Mouse (Mus musculus) urinary bladder, adult 2 months (tissue): ENCODE measurements around the gene Hes2. TPM values are rescaled to one million over a fixed set of nuclear protein-coding genes. Genes with fewer than 3 reads are reported as not detected.

ENCODE experiments used
- DNase-seq: peaks from one replicate; pipeline ENCODE4 v3.0.0; 2022; ENCODE audit warnings: low spot score
- polyA plus RNA-seq: library from polyadenylated mRNA; depleted of rRNA; stranded (reverse); fragments of >200 nt; gene quantifications from 2 replicates; pipeline ENCODE4 v1.2.3, GENCODE M21; 2012

Hes2 gene
- polyA plus RNA-seq, 1 experiment: 0.23 TPM

DNA sequence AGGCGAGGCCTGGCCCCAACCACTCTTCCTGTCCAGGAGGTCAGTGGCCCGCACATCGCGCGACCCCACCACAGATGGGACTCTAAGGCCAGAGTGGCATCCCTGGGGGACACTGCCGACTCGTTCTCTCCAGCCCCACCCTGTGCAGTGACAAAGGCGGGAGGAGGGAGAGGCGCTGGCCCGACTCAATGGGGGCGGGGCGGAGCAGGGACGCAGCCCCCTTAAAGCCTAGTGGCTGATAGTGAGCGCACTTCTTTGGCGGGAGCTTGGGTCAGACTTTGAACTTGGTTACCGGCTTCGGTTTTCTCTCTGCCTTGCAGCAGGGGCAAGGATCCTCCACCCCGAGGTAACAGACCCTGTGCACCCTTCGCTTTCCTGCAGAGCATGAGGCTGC lies 615 bp downstream of the Hes2 start:
- no peak for DNase-seq

DNA sequence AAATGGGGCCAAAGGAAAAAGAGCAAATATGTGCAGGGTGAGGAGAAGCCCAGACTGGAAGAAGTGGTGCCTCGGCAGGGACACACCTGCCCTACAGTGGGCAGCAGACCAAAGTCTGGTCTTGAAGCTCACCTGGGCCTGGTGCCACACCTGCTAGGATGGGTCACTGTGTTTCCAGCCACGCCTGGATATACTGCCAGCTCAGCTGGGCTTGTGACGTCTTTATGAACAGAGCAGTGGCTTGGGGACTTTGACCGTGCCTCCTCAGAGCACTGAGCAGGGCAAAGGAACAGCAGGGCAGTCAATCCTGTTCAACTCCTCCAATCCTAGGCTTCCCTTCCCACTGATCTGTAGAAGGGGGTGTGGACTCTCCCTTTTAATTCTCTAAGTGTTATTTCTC lies 2.1 kb downstream of the Hes2 start:
- no peak for DNase-seq

DNA sequence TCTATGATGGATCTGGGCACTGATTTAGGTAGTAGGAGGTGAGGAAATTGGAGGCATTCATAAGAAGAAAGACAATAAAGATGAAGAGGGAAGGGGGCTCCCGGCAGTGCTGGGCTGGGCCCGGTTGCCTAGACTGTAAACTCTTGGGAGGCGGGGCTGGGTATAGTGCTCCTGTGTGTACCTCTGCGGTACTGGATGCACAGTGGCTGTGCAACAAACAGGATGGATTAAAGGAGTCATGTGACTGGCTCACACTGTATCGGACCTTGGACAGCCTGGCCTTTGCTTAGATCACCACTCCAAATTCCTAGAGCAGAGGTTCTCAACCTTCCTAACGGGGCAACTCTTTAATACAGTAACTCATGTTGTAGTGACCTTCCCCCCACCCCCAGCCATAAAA lies 2.9 kb downstream of the Hes2 start:
- DNase-seq: no peak

DNA sequence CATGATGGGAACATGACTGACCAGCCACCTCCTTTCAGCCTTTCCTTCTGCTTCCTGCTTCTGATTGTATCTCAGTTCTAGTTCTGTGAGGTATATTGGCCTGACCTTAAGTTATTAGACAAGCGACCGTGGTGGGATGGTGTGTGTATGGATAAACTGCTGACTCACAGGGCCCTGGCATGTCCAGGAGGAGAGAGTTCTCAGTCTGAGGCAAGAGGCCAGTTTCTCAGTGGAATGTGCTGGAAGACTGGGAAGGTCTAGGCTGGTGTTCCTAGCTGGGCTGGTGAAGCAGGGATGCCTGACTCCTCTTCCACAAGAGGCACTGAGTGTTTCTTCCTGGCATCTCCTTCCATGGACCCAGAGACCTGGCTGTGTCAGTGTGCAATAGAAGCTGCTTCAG lies 4.1 kb downstream of the Hes2 start:
- DNase-seq: no peak

DNA sequence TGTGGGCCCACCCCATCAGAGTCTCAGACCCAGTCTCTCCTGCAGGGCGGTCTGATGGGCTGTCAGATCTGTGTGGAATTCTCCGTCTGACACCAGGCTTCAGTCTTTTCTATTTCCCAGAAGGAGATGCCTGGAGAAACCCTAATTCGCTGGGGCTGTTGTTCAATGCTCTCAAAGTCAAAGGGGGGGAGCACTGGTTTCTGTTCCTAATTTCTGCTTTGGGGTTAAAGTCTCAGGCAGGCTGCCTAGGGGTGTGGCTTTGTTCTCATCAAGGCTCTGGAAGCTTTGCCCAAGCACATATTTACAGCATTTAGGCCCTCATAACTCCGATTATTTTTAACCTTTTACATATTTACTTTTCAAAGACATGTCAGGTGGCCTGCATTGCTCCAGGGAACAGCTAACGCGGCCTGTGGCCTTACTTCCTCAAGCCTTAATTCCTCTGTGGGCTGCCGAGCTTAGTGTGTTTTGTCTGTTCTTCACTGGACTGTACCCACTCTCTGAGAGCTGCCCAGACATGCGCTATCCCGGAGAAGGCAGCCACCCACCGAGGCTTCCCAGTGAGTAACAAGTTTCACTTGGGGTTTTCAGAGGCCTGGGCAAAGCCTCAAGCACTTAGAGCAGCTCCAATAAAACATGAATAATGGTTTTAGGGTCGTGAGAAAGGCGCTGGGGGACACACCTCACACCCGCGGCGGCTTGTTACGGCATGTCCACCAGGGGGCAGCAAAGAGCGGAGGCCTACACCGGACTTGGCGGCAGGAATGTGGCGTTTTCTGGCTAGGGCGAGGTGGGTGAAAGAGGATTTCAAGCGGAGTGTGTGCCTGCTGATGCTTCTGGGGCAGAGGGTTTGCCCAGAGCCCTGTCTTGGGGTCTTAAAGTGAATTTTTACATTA lies 6.6 kb downstream of the Hes2 start:
- peak; percentile 78 for DNase-seq

DNA sequence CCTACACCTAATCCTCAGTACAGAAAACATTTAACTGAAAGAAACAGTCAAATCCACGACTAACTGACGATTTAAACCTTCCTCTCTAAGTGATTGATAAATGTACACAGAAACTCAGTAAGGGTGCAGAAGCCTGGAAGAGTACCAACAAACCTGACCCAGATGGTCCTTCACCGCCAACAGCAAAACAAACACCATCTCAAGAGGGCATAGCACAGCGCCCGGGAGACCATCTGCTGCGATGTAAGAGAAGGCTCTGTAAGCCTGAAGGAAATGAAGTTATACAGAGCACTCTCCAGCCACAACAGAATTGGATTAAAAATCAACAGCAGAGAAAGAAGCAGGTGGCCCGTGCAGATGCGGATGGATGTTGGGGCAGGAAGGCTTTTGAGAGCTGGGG lies 9.4 kb downstream of the Hes2 start:
- no peak for DNase-seq

DNA sequence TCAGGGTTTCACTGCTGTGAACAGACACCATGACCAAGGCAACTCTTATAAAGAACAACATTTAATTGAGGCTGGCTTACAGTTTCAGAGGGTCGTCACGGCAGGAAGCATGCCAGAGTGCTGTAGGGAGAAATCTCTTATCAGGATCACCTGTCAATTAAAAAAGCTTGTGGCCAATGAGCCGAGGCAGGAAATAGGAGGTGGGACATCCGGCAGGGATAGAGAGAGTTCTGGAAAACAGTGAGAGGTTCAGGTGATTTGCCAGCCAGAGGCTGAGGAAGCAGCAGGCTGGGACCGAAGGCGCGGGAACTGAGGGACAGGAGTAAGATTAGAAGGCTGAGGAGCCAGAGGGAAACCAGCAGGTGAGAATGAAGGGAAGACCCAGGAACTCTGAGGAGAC lies 10.4 kb downstream of the Hes2 start:
- DNase-seq: no peak

DNA sequence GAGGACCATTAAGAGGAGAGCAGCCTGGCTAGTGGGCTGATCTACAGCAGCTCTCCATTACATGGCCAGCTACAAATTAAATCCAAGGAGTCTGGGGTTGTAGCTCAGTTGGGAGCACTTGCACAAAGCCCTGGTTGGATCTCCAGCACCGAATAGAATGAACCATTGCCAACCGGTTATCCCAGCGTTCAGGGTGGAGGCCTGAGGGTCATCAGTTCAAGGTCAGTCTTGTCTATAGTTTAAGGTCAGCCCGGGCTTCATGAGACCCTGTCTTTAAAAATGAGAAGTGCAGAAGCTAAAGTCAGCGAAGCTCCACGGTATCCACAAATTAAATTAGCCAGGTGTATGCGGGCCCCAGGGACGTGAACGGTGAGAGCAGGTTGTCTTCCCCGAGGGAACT lies 11.6 kb downstream of the Hes2 start:
- no peak for DNase-seq

DNA sequence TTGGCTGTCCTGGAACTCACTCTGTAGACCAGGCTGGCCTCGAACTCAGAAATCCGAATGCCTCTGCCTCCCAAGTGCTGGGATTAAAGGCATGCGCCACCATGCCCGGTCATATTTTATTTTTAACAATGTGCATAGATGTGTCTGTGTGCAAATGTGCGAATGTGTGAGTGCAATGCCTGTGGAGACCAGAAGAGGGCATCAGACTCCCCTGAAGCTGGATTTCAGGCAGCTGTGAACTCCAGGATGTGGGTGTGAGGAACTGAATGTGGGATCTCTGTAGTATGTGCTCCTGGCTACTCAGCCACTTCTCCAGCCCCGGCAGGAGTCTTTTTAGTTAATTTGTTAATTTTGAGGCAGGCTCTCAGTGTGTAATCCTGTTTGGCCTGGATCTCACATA lies 12.9 kb downstream of the Hes2 start:
- DNase-seq: no peak

DNA sequence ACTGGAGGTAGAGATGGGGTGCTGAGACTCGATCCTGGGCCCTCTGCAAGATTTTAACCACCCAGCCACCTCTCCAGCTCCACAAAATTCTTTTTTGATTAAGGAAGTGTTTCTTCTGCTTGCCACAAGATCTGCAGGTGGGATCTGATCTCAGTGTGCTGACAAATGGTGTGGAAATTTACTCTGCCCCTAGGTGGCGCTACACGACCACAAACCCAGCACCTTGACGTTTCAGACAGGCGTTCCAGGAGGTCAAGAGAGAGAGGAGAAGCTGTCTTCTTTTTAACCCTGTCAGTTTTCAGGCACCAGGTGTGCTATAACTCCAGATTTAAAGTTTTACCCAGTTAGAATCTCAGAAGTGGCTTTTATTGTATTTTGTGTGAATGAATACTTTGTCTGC lies 14.4 kb downstream of the Hes2 start:
- DNase-seq: peak; percentile 47

DNA sequence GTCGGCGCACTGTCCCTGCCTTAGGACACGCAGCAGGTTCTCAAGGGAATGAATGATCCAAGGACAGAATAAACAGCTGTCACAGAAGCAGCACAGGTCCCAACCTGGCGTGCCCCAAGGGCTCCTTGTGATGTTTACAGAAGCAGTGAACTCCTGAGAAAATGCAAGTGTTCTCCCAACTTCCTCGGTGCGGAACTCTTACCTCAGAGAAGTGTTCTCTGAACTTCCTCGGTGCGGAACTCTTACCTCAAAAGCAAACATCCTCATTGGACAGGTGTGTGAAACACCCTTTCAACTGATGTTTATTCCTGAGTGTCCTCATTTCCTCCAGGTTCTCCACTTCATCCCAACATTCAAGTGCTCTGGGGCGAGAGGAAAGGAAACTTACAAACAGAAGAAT lies 15.3 kb downstream of the Hes2 start:
- DNase-seq: no peak

DNA sequence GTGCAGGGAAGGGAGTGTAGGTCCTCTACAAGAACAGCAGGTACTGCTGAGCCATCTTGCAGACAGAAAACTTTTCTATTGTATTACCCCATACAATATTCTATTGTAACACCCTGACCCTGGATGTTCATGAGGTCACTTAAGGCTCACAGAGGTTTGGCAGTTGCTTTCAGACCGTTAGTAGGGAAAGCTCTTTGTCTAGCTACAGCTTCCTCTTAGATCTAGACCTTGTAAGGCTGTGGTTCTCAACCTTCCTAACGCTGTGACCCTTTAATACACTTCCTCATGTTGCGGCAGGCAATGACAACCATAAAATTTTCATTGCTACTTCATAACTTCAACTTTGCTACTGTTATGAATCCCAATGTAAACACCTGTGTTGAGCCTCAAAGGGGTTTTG lies 18.0 kb downstream of the Hes2 start:
- no peak for DNase-seq

DNA sequence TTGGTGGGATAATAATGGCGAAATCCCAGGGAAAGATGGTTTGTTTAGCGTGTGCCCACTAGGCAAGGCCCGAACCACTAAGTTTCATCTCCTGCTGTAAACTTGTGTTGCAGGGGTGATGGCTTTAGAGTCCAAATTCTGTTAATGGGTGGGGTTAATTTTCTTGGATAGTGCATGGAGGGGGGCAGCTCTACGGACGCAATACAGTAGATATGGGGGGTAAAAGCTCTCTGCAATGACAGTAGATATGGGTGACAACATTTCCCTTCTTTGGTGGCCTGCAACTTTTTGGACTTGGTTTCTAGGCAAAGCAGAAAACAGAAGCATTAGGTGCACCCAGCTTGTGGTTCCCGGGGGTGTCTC lies 18.5 kb downstream of the Hes2 start:
- DNase-seq: no peak

DNA sequence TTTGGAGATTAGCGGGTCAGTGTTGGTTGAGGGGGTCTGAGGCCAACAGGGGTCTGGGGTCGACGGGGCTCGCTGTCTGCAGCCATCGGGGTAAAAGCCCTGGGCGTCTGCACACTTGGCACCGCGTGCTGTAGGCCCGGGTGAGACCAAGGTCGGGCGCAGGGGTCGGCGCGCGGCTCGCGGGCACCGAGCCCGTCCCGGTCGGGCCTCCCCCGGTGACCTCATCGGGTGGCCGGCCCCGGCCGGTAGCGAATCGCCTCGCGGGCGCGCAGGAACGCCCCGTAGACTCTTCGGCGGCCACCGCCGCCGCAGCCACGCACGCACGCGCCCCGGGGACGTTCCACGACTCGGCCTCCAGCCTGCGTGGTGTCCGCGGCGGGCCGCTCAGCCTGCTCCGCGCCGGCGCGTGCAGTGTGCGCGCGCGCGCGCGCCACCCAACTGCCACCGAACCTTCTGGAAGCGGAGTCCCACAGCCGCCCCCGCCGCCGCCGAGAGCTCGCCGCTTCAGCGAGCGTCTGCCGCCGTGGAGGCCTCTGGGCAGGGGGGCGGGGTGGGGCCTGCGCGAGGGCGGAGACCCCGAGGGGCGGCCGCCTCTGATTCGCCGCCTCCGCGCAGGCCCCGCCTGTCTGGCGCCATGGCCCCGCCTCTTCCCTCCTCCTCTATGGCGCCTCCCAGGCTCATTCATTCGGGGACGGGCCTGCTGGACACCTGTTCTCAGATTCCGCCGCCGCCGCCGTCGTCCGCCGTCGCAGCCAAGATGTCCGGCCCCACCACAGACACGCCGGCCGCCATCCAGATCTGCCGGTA lies 19.1 kb downstream of the Hes2 start, which contains the start of gene Acot7:
Gene Acot7, plus strand, starts transcription at position 598 of the 807 bp plus-strand sequence.
- peak; percentile 77 for DNase-seq

DNA sequence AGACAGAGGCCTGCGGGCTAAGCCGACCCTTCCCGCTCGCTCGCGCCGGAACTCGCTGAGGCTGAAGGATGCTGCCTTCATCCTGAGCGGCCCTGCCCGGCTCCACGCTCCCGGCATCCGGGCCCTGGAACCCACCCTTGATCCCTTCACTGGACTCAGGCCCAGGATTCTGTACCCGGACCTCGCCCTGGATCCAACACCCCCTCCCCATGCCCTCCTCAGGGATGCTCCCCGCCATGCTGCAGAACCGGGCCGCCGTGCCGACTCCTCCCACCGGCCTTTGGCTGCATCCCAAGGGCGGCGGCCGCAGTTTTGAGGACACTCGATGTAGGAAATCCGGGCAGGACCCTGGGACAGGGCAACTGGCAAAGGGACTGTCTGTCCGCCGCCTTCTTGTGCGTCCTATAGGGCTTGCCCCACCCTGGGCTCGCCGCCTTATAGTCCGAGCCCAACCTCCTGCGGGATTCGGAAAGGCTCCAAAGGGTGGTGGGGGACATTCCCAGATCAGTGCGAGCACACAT lies 19.7 kb downstream of the Hes2 start:
- no peak for DNase-seq

DNA sequence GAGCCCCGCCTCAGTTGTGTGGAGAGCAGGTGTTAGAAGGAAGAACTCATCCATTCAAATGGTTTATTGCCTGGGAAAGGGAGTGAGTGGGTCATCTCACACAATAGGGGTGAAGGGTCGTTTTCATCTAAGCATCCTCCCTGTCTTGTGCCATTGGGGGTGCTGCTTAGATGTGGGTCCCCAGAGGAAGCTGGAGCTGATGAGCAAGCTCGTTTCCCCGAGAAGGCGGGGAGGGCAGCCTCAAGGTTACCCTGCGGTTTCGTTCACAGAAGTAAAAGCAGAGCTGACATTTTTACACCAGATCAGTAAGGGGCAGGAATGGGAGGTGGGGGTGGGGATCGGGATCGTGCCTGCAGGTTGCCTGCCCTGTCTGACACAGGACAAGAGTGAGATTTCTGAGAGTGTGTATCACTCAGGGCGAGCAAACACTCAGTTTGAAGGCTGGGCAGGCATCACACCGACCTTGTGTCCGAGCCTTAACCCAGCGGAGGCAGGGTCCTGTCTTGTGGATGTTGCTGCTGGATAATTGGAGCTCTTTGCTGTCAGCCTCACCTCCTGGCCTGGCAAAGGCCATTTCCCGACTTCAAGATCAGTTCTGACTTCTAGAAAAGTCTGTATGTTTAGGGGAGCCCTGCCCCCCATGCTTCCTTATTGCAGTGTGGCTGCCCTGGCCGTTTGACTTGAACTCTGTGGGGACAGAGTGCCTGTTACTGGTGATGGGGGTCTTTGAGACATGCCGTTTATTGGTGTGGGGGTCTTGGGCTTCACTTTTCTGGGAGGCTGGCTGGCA lies 20.4 kb downstream of the Hes2 start:
- DNase-seq: no peak

DNA sequence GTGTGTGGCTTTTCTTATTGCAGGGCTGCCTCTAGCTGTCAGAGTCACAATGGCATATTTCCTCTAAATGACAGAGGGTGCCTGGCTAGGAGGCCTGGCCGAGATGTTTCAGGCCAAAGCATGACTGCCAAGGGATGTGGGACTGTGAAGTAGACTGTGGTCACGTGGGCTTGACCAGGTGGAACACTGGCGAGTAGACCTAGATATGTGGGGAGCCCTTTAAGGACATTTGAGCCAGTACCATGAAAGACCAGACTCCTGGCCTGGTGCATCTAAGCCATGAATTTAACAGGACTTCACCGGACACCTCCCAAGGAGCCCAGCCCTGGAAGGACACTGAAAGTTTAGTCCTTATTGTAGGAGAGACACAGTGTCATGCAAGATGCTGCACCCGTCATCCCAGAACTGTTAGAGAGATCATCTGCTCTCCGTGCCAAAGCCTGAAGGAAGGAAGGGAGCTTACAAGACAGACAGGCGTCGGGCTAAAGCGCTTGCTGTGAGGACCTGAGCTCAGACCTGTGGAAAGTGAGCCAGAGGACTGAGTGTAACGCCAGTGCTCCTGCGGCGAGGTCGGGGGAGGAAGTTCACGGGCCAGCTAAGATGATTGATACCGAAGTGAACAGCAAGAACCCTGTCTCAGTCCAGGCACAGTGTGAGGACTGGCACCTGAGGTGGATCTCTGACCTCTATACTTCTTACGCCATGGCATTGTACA lies 21.4 kb downstream of the Hes2 start:
- no peak for DNase-seq

DNA sequence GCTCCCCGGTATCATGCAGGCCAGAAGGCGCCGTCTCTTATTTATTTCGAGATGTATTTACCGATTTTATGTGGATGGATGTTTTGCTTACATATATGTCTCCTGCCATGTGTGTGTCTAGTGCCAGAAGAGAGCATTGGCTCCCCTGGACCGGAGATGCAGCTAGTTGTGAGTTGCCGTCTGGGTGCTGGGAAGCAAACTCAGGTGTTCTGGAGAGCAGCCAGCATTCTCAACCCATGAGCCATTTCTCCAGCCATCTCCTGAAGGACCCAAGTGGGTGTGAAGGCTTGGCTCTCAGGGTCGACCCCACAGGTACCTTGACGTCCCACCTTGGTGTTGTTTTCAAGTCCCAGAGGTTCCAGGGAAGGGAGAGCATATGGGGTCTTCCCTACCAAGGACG lies 23.5 kb downstream of the Hes2 start:
- no peak for DNase-seq

DNA sequence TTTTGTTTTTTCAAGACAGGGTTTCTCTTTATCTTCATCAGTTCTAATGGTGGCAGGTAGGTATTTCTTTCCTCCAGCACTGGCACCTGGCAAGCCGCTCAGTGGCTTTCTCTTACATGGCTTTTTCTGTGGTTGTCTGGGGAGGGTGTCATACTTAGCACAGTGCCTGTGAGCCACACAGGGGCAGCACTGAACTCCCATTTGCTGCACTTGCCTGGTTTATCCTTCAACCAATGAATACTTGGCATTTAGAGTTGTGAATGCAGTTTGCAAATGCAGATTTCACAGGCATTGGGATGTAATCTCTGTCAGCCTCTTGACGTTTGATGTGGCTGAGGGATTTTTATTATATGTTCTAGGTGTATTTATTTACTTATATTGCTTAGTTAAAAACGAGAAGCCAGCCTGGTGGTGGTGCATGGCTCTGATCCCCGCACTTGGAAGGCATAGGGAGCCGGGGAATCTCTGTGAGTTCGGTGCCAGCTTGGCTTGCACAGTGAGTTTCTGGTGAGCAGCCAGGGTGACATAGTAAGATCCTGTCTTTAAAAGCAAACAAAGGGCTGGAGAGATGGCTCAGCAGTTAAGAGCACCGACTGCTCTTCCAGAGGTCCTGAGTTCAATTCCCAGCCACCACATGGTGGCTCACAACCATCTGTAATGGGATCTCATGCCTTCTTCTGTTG lies 25.8 kb downstream of the Hes2 start:
- no peak for DNase-seq

DNA sequence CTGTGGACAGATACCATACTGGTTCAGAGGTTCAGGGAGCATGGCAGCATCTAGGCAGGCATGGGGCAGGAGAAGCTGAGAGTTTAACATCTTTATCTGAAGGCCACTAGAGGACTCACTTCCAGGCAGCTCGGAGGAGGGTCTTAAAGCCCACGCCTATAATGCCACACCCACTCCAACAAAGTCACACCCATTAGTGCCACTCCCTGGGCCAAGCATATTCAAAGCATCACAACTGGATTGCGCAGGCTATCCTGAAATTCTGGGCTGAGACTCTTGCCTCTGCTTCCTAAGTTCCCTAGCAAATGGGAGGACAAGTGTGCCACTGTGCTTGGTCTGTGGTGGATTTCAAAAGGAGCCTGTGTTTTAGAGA lies 26.5 kb downstream of the Hes2 start:
- no peak for DNase-seq
